Mouse (Mus musculus) lung, embryonic 14.5 days (tissue): Measurements from ENCODE around the gene Pde4d. TPM values are rescaled to one million over a fixed set of nuclear protein-coding genes. Genes with fewer than 3 reads are reported as not detected.

Experiments
- ATAC-seq: fragments of 200-750 bp; cut with Nextera tagmentation; 2 replicates; pipeline ENCODE4 v1.8.0; 2017; ENCODE audit warnings: mild to moderate bottlenecking, moderate TSS enrichment, moderate library complexity; ENCODE audit not compliant: insufficient read depth
- DNase-seq: peaks from one replicate; pipeline ENCODE4 v3.0.0-alpha.2; 2015
- H3K27ac ChIP-seq: fragments of 300-500 bp; sonication (generic); 2 replicates; pipeline ENCODE4 v1.5.1; 2014; ENCODE audit warnings: low read depth, mild to moderate bottlenecking, moderate library complexity
- H3K27me3 ChIP-seq: fragments of 300-500 bp; sonication (generic); 2 replicates; pipeline ENCODE4 v1.6.1; 2014; ENCODE audit warnings: low read length, control low read depth; ENCODE audit not compliant: insufficient read depth
- H3K36me3 ChIP-seq: fragments of 300-500 bp; sonication (generic); 2 replicates; pipeline ENCODE4 v1.6.1; 2014; ENCODE audit warnings: control low read depth; ENCODE audit not compliant: insufficient read depth
- H3K4me1 ChIP-seq: fragments of 300-500 bp; sonication (generic); 2 replicates; pipeline ENCODE4 v1.6.1; 2014; ENCODE audit warnings: antibody characterized with exemption, control low read depth; ENCODE audit not compliant: insufficient read depth
- H3K4me2 ChIP-seq: fragments of 300-500 bp; sonication (generic); 2 replicates; pipeline ENCODE4 v1.6.1; 2014; ENCODE audit warnings: mild to moderate bottlenecking
- H3K4me3 ChIP-seq: fragments of 300-500 bp; sonication (generic); 2 replicates; pipeline ENCODE4 v1.5.1; 2014; ENCODE audit warnings: low read depth, low read length
- H3K9ac ChIP-seq: fragments of 300-500 bp; sonication (generic); 2 replicates; pipeline ENCODE4 v1.6.1; 2014
- H3K9me3 ChIP-seq: fragments of 300-500 bp; sonication (generic); 2 replicates; pipeline ENCODE4 v1.6.1; 2016; ENCODE audit warnings: low read depth, low read length, control low read depth
- CTCF ChIP-seq: IDR thresholded peaks from 2 replicates; pipeline ENCODE4 v1.5.1; 2016; ENCODE audit warnings: antibody characterized with exemption, low read depth
- WGBS: fragments of 180-500 bp; shearing (Covaris S2); extraction: QIAGEN DNeasy Blood & Tissue Kit; methylation state at CpG from one replicate; pipeline ENCODE4 v1.1.7; 2014; 5-methylcytosine and 5-hydroxymethylcytosine counted together
- polyA plus RNA-seq: library from polyadenylated mRNA; unstranded; fragments of >200 nt; fragmentation: Nextera tagmentation; extraction: Ambion mirVana; gene quantifications from 2 replicates; pipeline ENCODE4 v1.2.1, GENCODE M21; 2014

The Pde4d gene
- polyA plus RNA-seq, 1 experiment from 2014 or later = 16.2 TPM

DNA sequence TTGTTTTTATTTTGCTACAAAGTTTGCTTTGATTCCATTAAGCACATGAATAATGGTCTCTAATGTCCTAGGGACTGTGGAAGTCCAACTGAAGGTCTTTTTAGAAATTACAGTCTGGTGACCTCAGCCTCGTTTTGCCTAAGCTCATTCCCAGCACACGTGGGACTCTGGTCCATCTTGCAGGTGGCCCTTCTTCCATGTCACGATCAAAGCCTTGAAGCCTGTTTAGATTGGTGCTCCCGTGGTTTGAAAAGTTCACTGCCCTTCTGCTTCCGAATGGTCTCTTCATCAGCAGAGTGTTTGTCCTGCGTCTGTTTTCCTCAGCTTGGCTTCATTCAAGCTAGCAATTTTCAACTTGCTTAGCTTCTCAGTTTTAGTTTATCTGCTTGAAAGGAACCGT is 389.4 kb downstream of the Pde4d start:
- Histone ChIP-seq H3K9me3 (no peaks in the 10 kb centered on the region), H3K27ac (no peak overlapping the region), H3K4me2 (no peak overlapping the region), H3K4me3 (no peak overlapping the region), H3K36me3 (no peaks in the 10 kb centered on the region), H3K4me1 (no peaks in the 10 kb centered on the region), H3K27me3 (no peaks in the 10 kb centered on the region), H3K9ac (no peak overlapping the region)
- DNase-seq (no peak), ATAC-seq (no peak)
- WGBS = 24% methylated on average over 7 of the region's 7 CpGs
- TF ChIP-seq CTCF = no peak

DNA sequence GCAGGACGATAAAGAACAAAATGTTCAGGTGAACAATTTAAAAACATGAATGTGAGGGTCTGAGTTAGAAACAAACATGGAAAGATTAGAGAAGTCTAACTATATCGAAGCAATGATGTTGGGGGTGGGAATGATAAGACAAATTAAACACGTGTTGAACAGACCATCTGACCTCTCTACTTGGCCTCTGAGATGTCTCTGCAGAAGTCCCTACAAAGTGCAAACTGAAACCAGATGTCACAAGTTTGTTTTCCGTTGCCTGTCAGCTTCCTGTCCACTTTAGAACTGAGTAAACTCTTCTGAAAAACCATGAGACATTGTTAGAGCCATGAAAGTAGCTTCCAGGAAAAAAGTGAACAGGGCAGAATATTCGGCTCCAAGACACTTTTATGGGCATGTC is 404.3 kb downstream of the Pde4d start:
- no peak for TF ChIP-seq CTCF
- no peaks in the 10 kb centered on the region for H3K27me3 ChIP-seq
- peak; percentile 13 for DNase-seq

DNA sequence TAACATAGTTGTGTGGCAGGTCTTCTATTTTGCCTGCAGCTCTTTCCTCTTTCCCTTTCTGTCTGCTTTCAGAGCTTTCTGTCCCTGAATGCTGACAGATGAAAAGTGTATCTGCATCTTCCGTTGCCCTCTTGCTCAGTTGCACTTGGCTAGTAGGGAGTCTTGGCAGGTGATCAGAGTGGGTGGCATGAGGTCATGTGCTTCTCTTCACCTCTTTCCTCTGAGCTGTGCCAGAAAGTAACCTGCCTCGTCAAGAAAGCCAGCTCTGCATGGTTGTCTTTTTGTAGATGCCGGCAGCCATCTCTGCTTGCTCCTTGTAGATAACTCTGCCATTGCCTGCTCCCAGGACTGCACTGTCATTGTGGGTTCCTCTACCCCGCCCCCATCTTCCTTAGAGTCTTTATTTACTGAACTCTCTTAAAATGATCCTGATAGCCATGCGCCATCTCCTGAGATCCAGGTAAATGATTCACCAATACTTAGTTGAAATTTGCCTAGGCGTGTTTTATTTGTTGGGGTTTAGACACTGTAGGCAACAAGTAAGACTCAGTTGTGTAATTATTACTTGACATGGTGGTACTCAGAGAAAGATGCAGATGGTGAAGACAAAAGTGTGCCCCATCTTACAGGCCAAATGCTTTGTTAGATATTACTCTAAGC is 407.2 kb downstream of the Pde4d start:
- Histone ChIP-seq H3K4me2 (no peak overlapping the region), H3K36me3 (no peaks in the 10 kb centered on the region), H3K4me1 (no peaks in the 10 kb centered on the region), H3K9me3 (no peaks in the 10 kb centered on the region), H3K4me3 (no peak overlapping the region), H3K9ac (no peak overlapping the region), H3K27ac (no peak overlapping the region), H3K27me3 (no peaks in the 10 kb centered on the region)
- ATAC-seq = no peak
- TF ChIP-seq CTCF = no peak
- 69% methylated on average over 6 of the region's 6 CpGs for WGBS
- no peak for DNase-seq

More for the DNA sequence above, 404.3 kb downstream of the Pde4d start:
- Histone ChIP-seq H3K4me3 (no peak overlapping the region), H3K4me2 (no peak overlapping the region), H3K4me1 (no peaks in the 10 kb centered on the region), H3K9ac (no peak overlapping the region), H3K36me3 (no peaks in the 10 kb centered on the region), H3K9me3 (no peaks in the 10 kb centered on the region), H3K27ac (no peak overlapping the region)
- ATAC-seq = no peak
- 26% methylated on average over 5 of the region's 5 CpGs for WGBS

DNA sequence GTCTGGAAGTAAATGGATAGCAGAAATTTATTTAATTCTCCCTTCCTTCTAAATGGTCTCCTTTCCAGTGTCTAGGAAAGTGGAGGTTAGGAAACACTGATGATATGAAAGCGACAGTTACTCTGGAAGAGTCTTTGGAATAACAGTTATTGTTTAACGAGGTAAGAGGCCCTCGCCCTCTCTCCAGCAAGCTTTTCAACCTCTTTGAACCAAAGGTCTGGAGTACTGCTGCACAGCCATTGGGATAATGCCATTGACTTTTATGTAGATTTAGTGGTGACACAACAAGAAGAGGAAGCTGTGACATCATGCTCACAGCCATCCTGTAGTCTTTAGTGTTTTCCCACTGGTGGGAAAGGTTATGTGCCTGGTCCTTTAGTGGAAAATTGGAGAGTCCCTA is 409.6 kb downstream of the Pde4d start:
- no peak for TF ChIP-seq CTCF
- H3K9me3 ChIP-seq = no peaks in the 10 kb centered on the region
- 81% methylated on average over 3 of the region's 3 CpGs for WGBS
- H3K4me2 ChIP-seq = no peak overlapping the region
- H3K9ac ChIP-seq = no peak overlapping the region
- H3K36me3 ChIP-seq = no peaks in the 10 kb centered on the region
- H3K4me1 ChIP-seq = no peaks in the 10 kb centered on the region
- no peaks in the 10 kb centered on the region for H3K27me3 ChIP-seq
- no peak overlapping the region for H3K27ac ChIP-seq
- ATAC-seq (no peak), DNase-seq (no peak)
- no peak overlapping the region for H3K4me3 ChIP-seq

DNA sequence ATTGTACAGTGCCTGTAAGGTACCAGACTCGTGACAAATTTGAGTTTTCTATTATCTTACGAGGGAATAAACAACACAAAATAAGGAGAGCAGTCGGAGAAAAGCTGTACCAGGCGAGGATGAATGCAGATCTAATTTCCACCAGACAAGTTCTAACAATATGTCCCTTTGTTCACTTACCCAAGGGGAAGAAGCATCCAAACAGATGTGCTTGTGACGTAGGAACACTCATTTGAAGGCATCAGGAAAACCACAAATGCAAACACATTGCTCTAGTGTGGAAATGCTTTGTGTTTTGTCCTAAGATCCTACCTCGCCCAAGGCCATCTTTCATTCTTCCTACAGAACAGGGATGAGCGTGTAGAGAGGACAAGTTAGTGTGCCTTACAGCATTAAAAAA is 411.0 kb downstream of the Pde4d start:
- no peaks in the 10 kb centered on the region for H3K9me3 ChIP-seq
- H3K36me3 ChIP-seq = no peaks in the 10 kb centered on the region
- H3K9ac ChIP-seq = no peak overlapping the region
- no peak overlapping the region for H3K27ac ChIP-seq
- H3K4me3 ChIP-seq = no peak overlapping the region
- no peaks in the 10 kb centered on the region for H3K27me3 ChIP-seq
- H3K4me2 ChIP-seq = no peak overlapping the region
- DNase-seq = no peak
- no peak for TF ChIP-seq CTCF
- no peaks in the 10 kb centered on the region for H3K4me1 ChIP-seq
- 75% methylated on average over 7 of the region's 7 CpGs for WGBS
- no peak for ATAC-seq

DNA sequence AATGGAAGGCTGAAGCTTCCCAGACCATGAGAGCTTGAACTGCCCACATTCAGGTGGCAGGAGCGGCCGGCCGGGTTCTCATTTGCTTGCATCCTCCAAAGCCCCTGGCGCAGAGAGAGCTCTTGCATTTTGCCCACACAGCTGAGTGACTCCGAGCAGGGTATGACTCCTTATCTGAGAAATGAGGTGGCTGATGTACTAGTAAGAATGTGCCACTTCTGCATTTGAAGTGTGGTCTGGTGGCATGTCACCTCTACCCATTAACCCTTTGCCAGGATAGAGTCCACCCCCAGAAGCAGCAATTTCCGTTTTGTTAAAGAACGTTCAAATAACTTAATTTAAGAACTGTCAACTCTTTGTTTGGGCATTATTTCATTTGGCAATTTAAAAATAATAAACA is 412.0 kb downstream of the Pde4d start:
- WGBS = 62% methylated on average over 7 of the region's 7 CpGs
- no peak overlapping the region for H3K27ac ChIP-seq
- no peak for ATAC-seq
- H3K4me3 ChIP-seq = no peak overlapping the region
- no peaks in the 10 kb centered on the region for H3K9me3 ChIP-seq
- H3K9ac ChIP-seq = no peak overlapping the region
- no peaks in the 10 kb centered on the region for H3K4me1 ChIP-seq
- no peaks in the 10 kb centered on the region for H3K27me3 ChIP-seq
- no peak overlapping the region for H3K4me2 ChIP-seq
- TF ChIP-seq CTCF = no peak
- no peaks in the 10 kb centered on the region for H3K36me3 ChIP-seq
- DNase-seq = no peak

DNA sequence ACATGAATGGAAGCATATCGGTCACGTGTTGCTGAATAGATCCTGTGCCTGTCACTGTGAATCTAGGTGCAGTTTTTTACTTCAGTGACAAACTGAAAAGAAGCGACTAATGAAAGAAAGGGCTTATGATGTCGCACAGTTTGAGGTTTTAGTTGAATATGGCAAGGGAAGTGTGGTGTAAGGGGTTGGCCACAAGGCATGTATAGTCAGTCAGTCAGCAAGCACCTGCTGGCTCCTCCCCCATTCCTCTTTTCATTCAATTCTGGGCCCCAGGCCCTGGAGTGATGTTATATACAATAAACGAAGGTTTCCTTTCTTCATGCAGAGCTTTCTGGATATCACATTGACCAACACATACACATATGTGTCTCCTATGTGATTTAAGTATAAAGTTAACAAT is 412.4 kb downstream of the Pde4d start:
- no peak overlapping the region for H3K9ac ChIP-seq
- H3K27ac ChIP-seq = no peak overlapping the region
- H3K4me1 ChIP-seq = no peaks in the 10 kb centered on the region
- H3K4me2 ChIP-seq = no peak overlapping the region
- H3K36me3 ChIP-seq = no peaks in the 10 kb centered on the region
- no peak overlapping the region for H3K4me3 ChIP-seq
- H3K9me3 ChIP-seq = no peaks in the 10 kb centered on the region
- TF ChIP-seq CTCF = no peak
- no peaks in the 10 kb centered on the region for H3K27me3 ChIP-seq
- DNase-seq = no peak
- no peak for ATAC-seq
- WGBS = 75% methylated on average over 5 of the region's 5 CpGs

DNA sequence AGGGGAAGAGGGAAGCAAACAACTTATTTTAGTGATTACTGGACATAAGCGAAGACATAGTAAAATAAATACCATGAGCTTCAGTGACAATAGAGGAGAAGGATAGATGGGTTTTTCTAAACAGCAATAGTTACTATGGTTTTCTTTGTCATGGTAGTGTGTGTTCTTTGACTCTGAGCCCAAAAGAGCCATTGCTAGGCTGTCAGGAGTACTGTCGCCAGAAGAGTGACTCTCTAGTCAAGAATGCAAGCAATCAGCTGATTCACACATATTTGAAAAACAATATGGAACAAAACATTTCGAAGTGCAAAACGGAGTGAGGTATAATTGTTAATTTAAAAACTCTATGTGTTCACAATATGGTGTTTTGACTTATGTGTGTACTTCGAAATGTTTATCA is 450.4 kb downstream of the Pde4d start:
- ATAC-seq (no peak), DNase-seq (no peak)

More for the DNA sequence above, 450.4 kb downstream of the Pde4d start:
- Histone ChIP-seq H3K9ac (no peak overlapping the region), H3K27ac (no peak overlapping the region), H3K36me3 (no peaks in the 10 kb centered on the region), H3K9me3 (no peaks in the 10 kb centered on the region), H3K27me3 (no peaks in the 10 kb centered on the region), H3K4me1 (no peaks in the 10 kb centered on the region), H3K4me2 (no peak overlapping the region), H3K4me3 (no peak overlapping the region)
- 77% methylated on average over 5 of the region's 5 CpGs for WGBS
- TF ChIP-seq CTCF = no peak
